Mouse (Mus musculus) forebrain, embryonic 16.5 days (tissue): ENCODE results near the gene Tmem184a. TPM values are rescaled to one million over a fixed set of nuclear protein-coding genes. Genes with fewer than 3 reads are reported as not detected.
A peak's percentile ranks its signal among the peaks of the same experiment; 100 is the strongest.

Experiments used
- ATAC-seq: fragments of 200-750 bp; cut with Nextera tagmentation; 2 replicates; pipeline ENCODE4 v1.8.0; 2017; ENCODE audit warnings: mild to moderate bottlenecking, moderate library complexity
- H3K27ac ChIP-seq: fragments of 300-500 bp; sonication (generic); 2 replicates; pipeline ENCODE4 v1.5.1; 2014; ENCODE audit warnings: low read length, control low read depth
- H3K27me3 ChIP-seq: fragments of 300-500 bp; sonication (generic); replicated peaks from 2 replicates; pipeline ENCODE4 v1.6.1; 2014; ENCODE audit warnings: low read length; ENCODE audit not compliant: control insufficient read depth, insufficient read depth
- H3K36me3 ChIP-seq: fragments of 300-500 bp; sonication (generic); 2 replicates; pipeline ENCODE4 v1.6.1; 2014; ENCODE audit not compliant: control insufficient read depth, insufficient read depth
- H3K4me1 ChIP-seq: fragments of 300-500 bp; sonication (generic); replicated peaks from 2 replicates; pipeline ENCODE4 v1.6.1; 2014; ENCODE audit warnings: low read length; ENCODE audit not compliant: control insufficient read depth, insufficient read depth
- H3K4me2 ChIP-seq: fragments of 300-500 bp; sonication (generic); 2 replicates; pipeline ENCODE4 v1.6.1; 2014; ENCODE audit warnings: mild to moderate bottlenecking, low read length, control low read depth
- H3K4me3 ChIP-seq: fragments of 300-500 bp; sonication (generic); replicated peaks from 2 replicates; pipeline ENCODE4 v1.5.1; 2014; ENCODE audit warnings: mild to moderate bottlenecking, low read length, control low read depth
- H3K9ac ChIP-seq: fragments of 300-500 bp; sonication (generic); replicated peaks from 2 replicates; pipeline ENCODE4 v1.6.1; 2014; ENCODE audit warnings: low read depth, low read length, control low read depth
- H3K9me3 ChIP-seq: fragments of 300-500 bp; sonication (generic); 2 replicates; pipeline ENCODE4 v1.6.1; 2016; ENCODE audit warnings: low read length; ENCODE audit not compliant: control insufficient read depth
- WGBS: fragments of 180-500 bp; shearing (Covaris S2); extraction: QIAGEN DNeasy Blood & Tissue Kit; methylation state at CpG from one replicate; pipeline ENCODE4 v1.1.7; 2014; 5-methylcytosine and 5-hydroxymethylcytosine counted together
- polyA plus RNA-seq: library from polyadenylated mRNA; unstranded; fragments of >200 nt; fragmentation: Nextera tagmentation; extraction: Ambion mirVana; gene quantifications from 2 replicates; pipeline ENCODE4 v1.2.1, GENCODE M21; 2015

The Tmem184a gene
- polyA plus RNA-seq, 1 experiment from 2014 or later: 0.29 TPM

DNA sequence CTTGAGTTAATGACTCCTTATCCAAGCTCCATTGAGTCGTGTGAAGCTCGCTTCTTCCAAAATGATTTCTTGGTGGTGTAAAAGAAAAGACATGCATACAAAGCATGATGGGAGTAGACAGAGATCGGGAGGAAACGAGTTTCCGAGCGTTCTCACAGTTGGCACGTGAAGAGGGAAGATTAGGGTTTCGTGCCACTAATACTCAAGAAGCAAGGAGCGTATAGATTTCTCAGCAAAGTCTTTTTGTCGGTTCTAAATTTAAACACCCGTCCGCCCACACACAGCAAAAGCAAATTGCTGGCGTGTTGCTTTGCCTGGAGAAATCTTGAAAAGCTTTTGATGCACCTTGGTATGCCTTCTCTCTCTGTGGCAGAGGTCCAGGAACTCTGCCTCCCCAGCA, 9.7 kb upstream of the Tmem184a start:
- no peak for ATAC-seq
- H3K27ac ChIP-seq: no peak overlapping the region
- WGBS: 71% methylated on average over 13 of the region's 13 CpGs

DNA sequence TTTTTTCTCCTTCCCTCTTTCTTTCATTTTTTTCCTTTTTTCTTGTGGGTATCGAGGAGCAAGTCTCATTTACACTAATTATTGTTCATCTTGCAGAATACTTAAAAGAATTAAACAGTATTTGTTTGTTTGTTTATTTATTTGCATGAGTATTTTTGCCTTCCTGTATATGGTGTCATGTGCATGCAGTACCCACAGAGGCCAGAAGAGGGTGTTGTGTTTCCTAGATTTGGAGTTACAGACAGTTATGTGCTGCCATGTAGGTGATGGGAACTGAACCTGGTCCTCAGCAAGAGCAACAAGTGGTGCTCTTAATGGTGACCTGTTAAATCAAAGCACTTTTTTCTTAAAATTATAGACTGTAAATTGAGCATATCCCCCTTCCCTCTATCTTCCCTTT, 7.9 kb upstream of the Tmem184a start:
- H3K4me3 ChIP-seq: no peak overlapping the region
- H3K4me1 ChIP-seq: peaks cover 17% of the 10 kb centered on the region
- no peak overlapping the region for H3K4me2 ChIP-seq
- WGBS: 100% methylated on average over 1 of the region's 1 CpGs
- H3K9me3 ChIP-seq: no peaks in the 10 kb centered on the region
- no peaks in the 10 kb centered on the region; the same call in 1 of the 2 replicates for H3K36me3 ChIP-seq
- no peak overlapping the region for H3K9ac ChIP-seq
- no peaks in the 10 kb centered on the region for H3K27me3 ChIP-seq
- no peak overlapping the region for H3K27ac ChIP-seq
- ATAC-seq: no peak

More for the DNA sequence above, 9.7 kb upstream of the Tmem184a start:
- Histone ChIP-seq H3K36me3 (no peaks in the 10 kb centered on the region), H3K4me2 (no peak overlapping the region), H3K9ac (no peak overlapping the region), H3K9me3 (no peaks in the 10 kb centered on the region), H3K27me3 (no peaks in the 10 kb centered on the region), H3K4me1 (peaks cover 17% of the 10 kb centered on the region), H3K4me3 (no peak overlapping the region)

DNA sequence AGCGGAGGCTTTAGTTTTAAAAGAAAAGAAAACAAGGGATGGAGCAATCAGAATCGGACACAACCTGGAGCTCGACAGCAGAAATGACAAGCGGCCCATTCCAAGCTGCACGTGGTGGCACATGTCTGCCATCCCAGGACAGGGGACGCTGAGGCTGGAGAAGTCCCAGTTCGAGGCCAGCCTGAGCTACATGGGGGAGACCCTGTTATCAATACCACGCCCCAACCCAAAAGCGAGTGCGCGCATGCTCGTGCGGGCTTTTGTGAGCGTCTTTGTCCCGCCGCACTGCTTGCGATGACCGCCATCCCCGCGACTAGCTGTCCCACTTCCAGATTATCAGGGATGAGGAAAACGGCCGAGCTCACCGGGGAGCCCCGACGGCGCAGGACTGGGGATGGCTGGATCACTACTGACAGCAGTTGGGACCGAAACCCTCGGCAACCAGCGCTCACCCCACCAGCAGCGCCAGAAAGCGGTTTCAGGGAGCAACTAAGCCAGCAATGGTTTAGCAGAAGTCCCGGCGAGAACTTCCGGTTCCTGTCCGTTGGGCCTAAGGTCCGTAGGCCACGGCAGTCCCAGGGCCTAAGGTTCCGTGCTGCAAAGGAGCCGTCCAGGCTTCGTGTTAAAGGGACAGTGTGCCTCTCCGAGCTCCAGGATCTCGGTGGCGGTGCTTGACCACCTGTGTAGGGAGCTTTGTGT, 6.8 kb upstream of the Tmem184a start, which contains the start of the genes Gm26938 and Psmg3:
Gm26938 (minus strand) TSS at position 51 of the 699 bp plus-strand sequence.
Psmg3 (minus strand) TSS at position 529 of the 699 bp plus-strand sequence.
- under 1% methylated on average over 43 of the region's 43 CpGs for WGBS
- peak within 1 kb of the TSS; percentile 79 for H3K4me3 ChIP-seq
- peak; percentile 91 for ATAC-seq

DNA sequence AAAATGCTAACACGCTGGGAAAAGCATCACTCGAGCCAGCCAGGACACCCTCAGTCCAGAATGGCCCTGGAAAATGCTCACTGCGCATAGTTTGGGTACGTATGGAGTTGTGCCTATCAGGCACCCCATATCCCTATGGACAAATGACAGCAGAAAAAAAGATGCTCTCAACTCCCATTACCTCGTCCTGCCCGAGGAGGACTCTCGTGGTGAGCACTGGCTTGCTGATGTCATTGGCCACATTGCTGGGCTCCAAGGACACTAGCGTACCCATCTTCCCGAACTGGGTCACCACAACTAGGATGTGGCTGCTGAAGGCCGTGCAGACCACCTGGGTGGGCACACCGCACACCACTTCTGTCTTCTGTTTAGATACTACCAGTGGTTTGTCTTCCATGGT, 6.2 kb upstream of the Tmem184a start:
- peak overlapping the region; percentile 86 for H3K4me2 ChIP-seq
- H3K27ac ChIP-seq: peak overlapping the region; percentile 87
- H3K27me3 ChIP-seq: no peaks in the 10 kb centered on the region
- peak overlapping the region; percentile 79 for H3K4me3 ChIP-seq
- peaks cover 17% of the 10 kb centered on the region for H3K4me1 ChIP-seq
- H3K9me3 ChIP-seq: no peaks in the 10 kb centered on the region
- WGBS: 39% methylated on average over 11 of the region's 11 CpGs
- 0 out of 2 replicates have a peak, but pooled peaks have one; percentile 3 for ATAC-seq
- H3K36me3 ChIP-seq: peaks cover 5% of the 10 kb centered on the region
- H3K9ac ChIP-seq: peak overlapping the region; percentile 80

More for the DNA sequence above, 6.8 kb upstream of the Tmem184a start, which contains the start of the genes Gm26938 and Psmg3:
- no peaks in the 10 kb centered on the region for H3K27me3 ChIP-seq
- H3K4me2 ChIP-seq: peak within 1 kb of the TSS; percentile 86
- peaks cover 5% of the 10 kb centered on the region for H3K36me3 ChIP-seq
- no peaks in the 10 kb centered on the region for H3K9me3 ChIP-seq
- H3K4me1 ChIP-seq: peaks cover 17% of the 10 kb centered on the region
- H3K27ac ChIP-seq: peak within 1 kb of the TSS; percentile 87
- peak within 1 kb of the TSS; percentile 80 for H3K9ac ChIP-seq

DNA sequence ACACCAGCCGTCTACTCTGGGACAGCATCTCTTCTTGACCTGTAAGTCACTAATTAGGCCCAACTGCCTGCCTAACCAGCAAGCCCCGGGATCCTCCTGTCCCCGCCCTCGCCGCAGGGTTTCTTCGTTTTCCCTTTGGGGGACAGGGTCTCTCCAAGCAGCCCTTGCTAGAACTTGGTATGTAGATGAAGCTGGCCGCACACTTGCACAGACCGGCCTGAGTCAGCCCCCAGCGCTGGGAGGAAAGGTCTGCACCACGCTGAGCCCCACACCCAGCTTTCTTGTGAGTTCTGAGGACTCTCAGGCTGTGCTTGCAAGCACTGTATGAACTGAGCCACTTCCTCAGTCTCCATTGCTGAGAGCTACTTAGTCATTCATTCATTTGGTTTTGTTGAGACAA, 4.8 kb upstream of the Tmem184a start:
- peak overlapping the region; percentile 19 for H3K4me2 ChIP-seq
- H3K9ac ChIP-seq: no peak overlapping the region
- H3K4me3 ChIP-seq: no peak overlapping the region
- H3K9me3 ChIP-seq: no peaks in the 10 kb centered on the region
- H3K27me3 ChIP-seq: no peaks in the 10 kb centered on the region
- no peak overlapping the region for H3K27ac ChIP-seq
- H3K4me1 ChIP-seq: peaks cover 17% of the 10 kb centered on the region
- H3K36me3 ChIP-seq: peaks cover 5% of the 10 kb centered on the region
- 84% methylated on average over 10 of the region's 10 CpGs for WGBS
- no peak for ATAC-seq

DNA sequence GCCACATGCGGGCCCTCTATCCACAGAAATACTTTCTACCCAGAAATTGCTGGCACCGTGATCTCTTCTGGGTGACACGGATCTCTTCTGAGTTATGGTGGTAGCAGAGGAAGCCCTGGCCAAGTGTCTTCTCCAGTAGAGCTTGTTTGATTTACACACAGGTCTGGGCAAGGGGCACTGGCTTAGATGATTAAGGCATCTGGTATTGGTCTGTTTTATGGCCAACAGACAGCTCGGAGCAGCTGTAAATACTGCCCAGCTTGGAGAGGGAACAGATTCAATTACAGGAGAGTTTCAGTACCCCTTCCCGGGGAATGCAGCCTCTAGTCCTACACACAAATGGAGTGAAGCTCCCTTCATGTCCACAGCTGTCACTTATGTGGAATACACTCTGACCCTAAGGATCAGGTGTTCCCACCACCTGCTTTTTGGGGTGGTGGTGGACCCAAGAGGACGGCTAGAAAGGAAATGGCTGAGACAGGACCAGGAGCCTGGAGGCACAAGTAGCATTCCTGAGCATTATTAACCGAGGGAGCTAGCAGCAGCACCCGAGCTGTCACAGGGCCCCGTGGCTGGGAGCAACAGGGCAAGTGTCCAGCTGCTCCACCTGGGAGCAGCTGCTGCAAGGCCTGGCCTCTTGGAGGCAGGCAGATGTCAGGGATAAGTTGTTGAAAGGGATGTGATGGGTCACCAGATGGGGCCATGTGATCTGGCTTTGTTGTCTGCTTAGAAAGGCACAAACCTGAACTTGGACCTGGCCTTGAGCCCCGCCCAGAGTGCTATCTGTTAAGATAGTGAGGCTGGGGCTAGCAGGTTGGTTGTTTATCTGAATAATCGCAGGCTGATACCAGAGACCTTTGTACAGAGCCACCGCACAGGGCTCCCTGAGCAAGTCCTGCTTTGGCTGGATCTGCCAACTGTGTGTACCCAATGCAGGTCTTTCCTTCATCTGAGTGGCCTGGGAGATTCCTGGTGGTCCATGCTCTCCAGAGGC, 2.0 kb upstream of the Tmem184a start:
- H3K4me3 ChIP-seq: no peak overlapping the region
- no peaks in the 10 kb centered on the region for H3K9me3 ChIP-seq
- peaks cover 5% of the 10 kb centered on the region for H3K36me3 ChIP-seq
- H3K4me2 ChIP-seq: no peak overlapping the region
- H3K9ac ChIP-seq: no peak overlapping the region
- no peak overlapping the region for H3K27ac ChIP-seq
- 87% methylated on average over 12 of the region's 12 CpGs for WGBS
- H3K4me1 ChIP-seq: peaks cover 17% of the 10 kb centered on the region
- H3K27me3 ChIP-seq: no peaks in the 10 kb centered on the region
- ATAC-seq: no peak

DNA sequence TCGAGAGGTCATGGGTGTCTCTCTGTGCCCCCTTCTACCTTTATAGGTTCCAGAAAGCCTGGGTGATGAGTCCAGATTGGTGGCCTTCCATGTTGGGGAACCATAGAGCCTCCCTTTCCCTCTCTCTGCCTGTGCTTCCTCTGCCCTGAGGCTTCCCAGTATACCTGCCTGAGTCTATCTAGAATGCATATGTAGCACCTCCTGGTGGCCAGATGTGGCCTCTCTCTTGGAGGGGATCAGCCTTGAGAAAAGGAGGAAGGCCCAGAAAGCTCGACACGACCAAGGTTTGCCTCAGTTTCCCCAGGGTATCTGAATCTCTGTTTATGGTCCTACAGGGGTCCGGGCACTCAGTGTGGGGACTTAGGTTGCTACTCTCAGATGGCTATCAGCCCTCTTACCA, 916 bp downstream of the Tmem184a start:
- peaks cover 9% of the 10 kb centered on the region for H3K27me3 ChIP-seq

DNA sequence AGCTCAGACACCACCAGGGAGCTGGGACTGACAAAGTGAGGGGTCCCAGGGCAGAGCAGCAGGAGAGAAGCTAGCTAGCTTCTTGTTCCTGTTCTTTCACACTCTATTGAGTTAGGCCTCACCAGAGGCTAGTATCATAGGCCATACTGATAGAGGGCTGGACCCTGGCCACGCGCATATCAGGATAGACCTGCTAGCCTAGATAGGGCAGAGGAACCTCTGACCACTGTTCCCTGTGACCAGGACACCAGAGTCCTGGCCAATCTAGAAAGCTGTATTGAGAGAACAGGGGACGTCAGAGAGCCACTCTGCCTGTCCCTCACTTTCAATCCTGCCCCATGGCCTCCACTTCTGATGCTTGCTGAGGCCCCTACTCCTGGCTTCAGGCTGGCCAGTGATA, 1.7 kb downstream of the Tmem184a start:
- peaks cover 5% of the 10 kb centered on the region for H3K36me3 ChIP-seq
- H3K9me3 ChIP-seq: no peaks in the 10 kb centered on the region
- no peak overlapping the region for H3K4me3 ChIP-seq
- ATAC-seq: no peak
- no peak overlapping the region for H3K9ac ChIP-seq
- WGBS: 82% methylated on average over 3 of the region's 3 CpGs
- no peak overlapping the region for H3K27ac ChIP-seq
- no peak overlapping the region for H3K4me2 ChIP-seq
- H3K27me3 ChIP-seq: peaks cover 14% of the 10 kb centered on the region
- H3K4me1 ChIP-seq: no peaks in the 10 kb centered on the region

More for the DNA sequence above, 916 bp downstream of the Tmem184a start:
- Histone ChIP-seq H3K4me3 (no peak overlapping the region), H3K9ac (no peak overlapping the region), H3K4me1 (no peaks in the 10 kb centered on the region), H3K36me3 (peaks cover 5% of the 10 kb centered on the region), H3K4me2 (no peak overlapping the region), H3K27ac (no peak overlapping the region), H3K9me3 (no peaks in the 10 kb centered on the region)
- no peak for ATAC-seq
- 56% methylated on average over 4 of the region's 4 CpGs for WGBS

DNA sequence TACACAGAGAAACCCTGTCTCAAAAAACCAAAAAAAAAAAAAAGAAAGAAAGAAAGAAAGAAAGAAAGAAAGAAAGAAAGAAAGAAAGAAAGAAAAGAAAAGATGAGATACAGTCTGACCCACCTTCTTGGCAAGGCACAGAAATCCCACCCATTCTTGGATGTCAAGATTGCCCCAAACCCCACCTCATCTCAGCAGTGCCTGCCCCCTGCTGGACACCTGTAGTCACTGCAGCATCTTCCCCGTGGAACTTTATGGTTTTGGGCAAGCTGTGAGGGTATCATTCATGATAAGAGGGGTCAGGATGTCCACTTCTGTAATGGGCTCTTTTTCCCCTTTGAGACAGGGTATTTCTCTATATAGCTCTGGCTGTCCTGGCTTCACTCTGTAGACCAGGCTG, 2.4 kb downstream of the Tmem184a start:
- no peak for ATAC-seq
- no peak overlapping the region for H3K4me3 ChIP-seq
- H3K9ac ChIP-seq: no peak overlapping the region
- H3K27me3 ChIP-seq: peaks cover 18% of the 10 kb centered on the region
- no peak overlapping the region for H3K27ac ChIP-seq
- H3K4me1 ChIP-seq: no peaks in the 10 kb centered on the region
- no peak overlapping the region for H3K4me2 ChIP-seq
- H3K36me3 ChIP-seq: peaks cover 4% of the 10 kb centered on the region; the same call in 1 of the 2 replicates
- H3K9me3 ChIP-seq: no peaks in the 10 kb centered on the region
- 5% methylated on average over 1 of the region's 1 CpGs for WGBS
